Mouse (Mus musculus): ENCODE measurements at regions not wholly inside any gene's neighbourhood (a gene's known extent, or its start where the extent isn't known, plus 50 kb on each side); places are given as distances from the start of the nearest gene placed in this dataset.

DNA sequence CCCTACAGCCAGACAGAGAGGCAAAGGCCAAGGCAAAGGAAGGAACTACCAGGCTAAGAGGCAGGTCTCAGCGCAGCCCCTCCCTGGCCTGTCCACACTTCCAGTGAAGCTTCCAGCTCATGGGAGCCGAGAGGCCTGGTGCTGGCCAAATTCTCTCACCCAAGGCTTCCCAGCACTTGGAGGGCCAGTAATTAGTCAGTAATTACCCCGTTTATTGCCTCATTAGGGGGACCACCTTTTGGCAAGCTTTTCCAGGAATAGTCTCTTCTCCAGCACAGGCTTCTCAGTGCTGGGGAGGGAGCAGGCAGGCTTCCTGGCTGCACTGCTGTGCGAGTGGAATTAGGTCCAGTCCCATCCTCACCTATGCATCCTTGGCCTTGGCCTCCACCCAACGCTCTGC lies 252.8 kb upstream of the Nxpe4 start:
- Histone ChIP-seq H3K4me3 (ENCODE audit: insufficient read depth, low read length) (no peak overlapping the region), H3K27ac (ENCODE audit: insufficient read depth, low read length) (no peak overlapping the region), H3K4me1 (ENCODE audit: control insufficient read depth, insufficient read depth, low read length) (peaks cover 4% of the 10 kb centered on the region; the same call in 1 of the 2 replicates)
- TF ChIP-seq POLR2A (IDR thresholded peaks at IDR 0.05; ENCODE audit: extremely low read depth, insufficient read depth, low read length) (no peak), CTCF (IDR thresholded peaks at IDR 0.05; ENCODE audit: extremely low read depth, insufficient read depth, low read length) (no peak)

DNA sequence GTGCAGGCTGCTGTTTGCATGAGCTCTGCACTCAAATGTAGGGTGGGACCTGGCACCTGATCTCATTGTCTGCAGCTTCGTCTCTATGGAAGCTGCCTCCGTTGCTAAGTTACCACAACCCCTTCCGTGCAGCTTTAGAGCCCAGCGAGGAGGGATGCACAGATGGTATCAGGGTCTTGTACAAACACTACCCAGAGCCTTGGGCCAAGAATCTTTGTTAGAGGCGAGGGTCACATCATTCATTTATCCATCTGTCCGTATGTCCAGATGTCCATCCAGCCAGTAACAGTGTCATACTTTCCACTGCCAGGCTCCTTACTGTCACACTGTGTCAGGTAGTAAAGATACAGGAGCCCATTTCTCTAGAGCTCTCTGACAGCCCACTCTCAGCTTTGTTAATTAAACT lies 251.3 kb upstream of the Nxpe4 start:
- Histone ChIP-seq H3K27ac (ENCODE audit: insufficient read depth, low read length) (no peak overlapping the region), H3K4me3 (ENCODE audit: insufficient read depth, low read length) (no peak overlapping the region), H3K4me1 (ENCODE audit: control insufficient read depth, insufficient read depth, low read length) (0 out of 2 replicates have a peak, but pooled peaks cover 2% of the 10 kb centered on the region)
- TF ChIP-seq CTCF (IDR thresholded peaks at IDR 0.05; ENCODE audit: extremely low read depth, insufficient read depth, low read length) (no peak), POLR2A (IDR thresholded peaks at IDR 0.05; ENCODE audit: extremely low read depth, insufficient read depth, low read length) (no peak)

DNA sequence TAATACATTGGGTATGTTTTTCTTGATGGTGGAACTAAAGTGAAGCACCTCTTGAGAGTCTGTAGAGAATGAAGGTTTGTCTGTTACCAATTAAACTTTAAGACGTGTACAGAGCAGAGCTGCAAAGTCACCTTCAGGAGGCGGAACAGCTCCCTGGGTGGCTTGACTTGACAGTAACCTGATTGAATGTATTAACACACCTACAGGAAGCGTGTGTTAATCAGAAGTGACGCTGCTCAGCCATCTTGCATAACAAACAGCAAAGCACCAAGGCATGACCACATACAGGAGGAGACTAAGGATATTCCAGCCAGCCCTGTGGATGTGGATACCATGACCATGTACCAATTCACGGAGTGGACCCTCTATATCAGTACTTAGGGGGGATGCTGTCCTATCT lies 249.0 kb upstream of the Nxpe4 start:
- TF ChIP-seq POLR2A (IDR thresholded peaks at IDR 0.05; ENCODE audit: extremely low read depth, insufficient read depth, low read length): no peak
- no peak for TF ChIP-seq CTCF (IDR thresholded peaks at IDR 0.05; ENCODE audit: extremely low read depth, insufficient read depth, low read length)
- H3K4me3 ChIP-seq (ENCODE audit: insufficient read depth, low read length): no peak overlapping the region
- no peak overlapping the region for H3K27ac ChIP-seq (ENCODE audit: insufficient read depth, low read length)
- 0 out of 2 replicates have a peak, but pooled peaks cover 2% of the 10 kb centered on the region for H3K4me1 ChIP-seq (ENCODE audit: control insufficient read depth, insufficient read depth, low read length)

DNA sequence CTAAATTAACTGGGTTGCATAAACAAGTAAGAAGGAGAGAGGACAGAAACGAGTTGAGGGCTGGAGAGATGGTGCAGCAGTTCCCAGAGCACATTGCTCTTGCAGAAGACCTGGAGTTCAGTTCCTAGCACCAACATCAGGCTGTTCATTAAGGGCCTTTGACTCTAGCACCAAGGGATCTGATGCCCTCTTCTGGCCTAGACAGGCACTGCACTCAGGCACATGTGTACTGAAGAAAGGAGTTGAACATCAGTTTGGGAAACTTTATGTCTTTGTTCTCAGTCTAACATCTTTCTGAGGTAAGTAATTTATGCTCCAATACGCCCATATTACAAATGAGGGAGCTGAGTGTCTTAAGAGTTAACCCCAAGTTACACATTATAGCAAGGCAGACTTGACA lies 226.5 kb upstream of the Nxpe4 start:
- TF ChIP-seq CTCF (IDR thresholded peaks at IDR 0.05; ENCODE audit: extremely low read depth, insufficient read depth, low read length) (peak; percentile 34; the same call in 1 of the 2 replicates), POLR2A (IDR thresholded peaks at IDR 0.05; ENCODE audit: extremely low read depth, insufficient read depth, low read length) (no peak)
- Histone ChIP-seq H3K4me3 (ENCODE audit: insufficient read depth, low read length) (no peak overlapping the region), H3K27ac (ENCODE audit: insufficient read depth, low read length) (no peak overlapping the region), H3K4me1 (ENCODE audit: control insufficient read depth, insufficient read depth, low read length) (no peaks in the 10 kb centered on the region)

DNA sequence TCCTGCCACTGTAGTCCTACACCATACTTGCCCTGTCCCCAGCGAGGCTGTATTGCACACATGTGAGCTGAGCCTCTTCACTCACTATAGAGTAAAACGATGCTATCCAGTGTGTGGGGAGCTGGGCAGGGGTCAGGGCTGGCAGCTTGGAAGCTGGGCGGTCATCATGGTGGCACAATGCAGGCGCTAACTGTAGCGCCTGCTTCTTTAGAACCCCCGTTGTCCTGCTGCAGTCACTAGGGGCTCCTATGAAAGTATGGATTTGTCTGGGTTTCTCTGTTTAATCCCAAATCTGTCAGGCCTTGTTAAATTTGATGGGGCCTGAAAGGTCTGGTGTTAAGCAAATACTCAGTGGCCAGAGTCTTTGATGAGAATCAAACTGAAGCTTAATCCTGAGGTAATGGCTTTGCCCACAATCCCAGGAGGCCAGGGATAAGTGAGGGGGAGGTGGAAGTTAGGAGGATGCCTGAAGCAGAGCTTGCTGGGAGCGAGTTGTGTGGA lies 225.8 kb upstream of the Nxpe4 start:
- Histone ChIP-seq H3K4me1 (ENCODE audit: control insufficient read depth, insufficient read depth, low read length) (no peaks in the 10 kb centered on the region), H3K27ac (ENCODE audit: insufficient read depth, low read length) (no peak overlapping the region), H3K4me3 (ENCODE audit: insufficient read depth, low read length) (no peak overlapping the region)
- no peak for TF ChIP-seq POLR2A (IDR thresholded peaks at IDR 0.05; ENCODE audit: extremely low read depth, insufficient read depth, low read length)
- TF ChIP-seq CTCF (IDR thresholded peaks at IDR 0.05; ENCODE audit: extremely low read depth, insufficient read depth, low read length): no peak

DNA sequence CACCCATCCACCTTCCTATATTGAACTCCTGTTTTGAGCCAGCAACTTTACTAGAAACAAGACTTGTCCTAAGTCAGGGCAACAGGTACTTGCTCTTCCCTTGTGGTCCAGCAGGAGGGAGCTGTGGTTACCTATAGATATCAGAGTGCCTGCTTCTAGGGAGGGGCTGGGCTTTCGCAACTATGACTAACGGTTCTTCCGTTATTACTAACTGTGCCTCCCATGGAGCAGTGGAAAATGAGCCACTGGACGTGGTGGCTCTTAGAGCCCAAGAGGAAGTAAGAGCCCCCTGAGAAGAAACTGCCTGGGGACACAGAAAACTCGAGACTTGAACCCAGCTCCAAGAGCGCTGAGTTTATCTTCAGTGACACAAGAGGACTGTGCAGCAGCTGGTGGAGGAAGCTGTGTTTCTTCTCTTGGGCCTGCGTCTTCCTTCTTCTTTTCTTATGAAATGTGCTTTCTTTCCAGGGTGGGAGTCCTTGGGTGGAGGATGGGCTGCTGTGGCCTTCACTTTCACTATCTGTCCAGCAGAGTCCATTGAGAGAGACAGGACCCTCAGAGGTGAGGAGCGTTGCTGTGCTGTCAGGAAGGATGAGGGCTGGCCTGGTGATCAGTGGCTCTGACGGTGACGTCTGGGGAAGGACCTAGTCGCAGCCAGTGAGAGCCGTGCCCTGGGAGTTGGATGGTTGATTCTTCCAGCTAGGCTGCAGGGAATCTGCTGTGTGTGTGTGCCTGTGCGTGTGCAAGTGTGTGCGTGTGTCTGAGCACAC lies 222.7 kb upstream of the Nxpe4 start:
- peaks cover 5% of the 10 kb centered on the region for H3K4me1 ChIP-seq (ENCODE audit: control insufficient read depth, insufficient read depth, low read length)
- TF ChIP-seq CTCF (IDR thresholded peaks at IDR 0.05; ENCODE audit: extremely low read depth, insufficient read depth, low read length): no peak
- TF ChIP-seq POLR2A (IDR thresholded peaks at IDR 0.05; ENCODE audit: extremely low read depth, insufficient read depth, low read length): no peak
- H3K4me3 ChIP-seq (ENCODE audit: insufficient read depth, low read length): no peak overlapping the region
- no peak overlapping the region for H3K27ac ChIP-seq (ENCODE audit: insufficient read depth, low read length)

DNA sequence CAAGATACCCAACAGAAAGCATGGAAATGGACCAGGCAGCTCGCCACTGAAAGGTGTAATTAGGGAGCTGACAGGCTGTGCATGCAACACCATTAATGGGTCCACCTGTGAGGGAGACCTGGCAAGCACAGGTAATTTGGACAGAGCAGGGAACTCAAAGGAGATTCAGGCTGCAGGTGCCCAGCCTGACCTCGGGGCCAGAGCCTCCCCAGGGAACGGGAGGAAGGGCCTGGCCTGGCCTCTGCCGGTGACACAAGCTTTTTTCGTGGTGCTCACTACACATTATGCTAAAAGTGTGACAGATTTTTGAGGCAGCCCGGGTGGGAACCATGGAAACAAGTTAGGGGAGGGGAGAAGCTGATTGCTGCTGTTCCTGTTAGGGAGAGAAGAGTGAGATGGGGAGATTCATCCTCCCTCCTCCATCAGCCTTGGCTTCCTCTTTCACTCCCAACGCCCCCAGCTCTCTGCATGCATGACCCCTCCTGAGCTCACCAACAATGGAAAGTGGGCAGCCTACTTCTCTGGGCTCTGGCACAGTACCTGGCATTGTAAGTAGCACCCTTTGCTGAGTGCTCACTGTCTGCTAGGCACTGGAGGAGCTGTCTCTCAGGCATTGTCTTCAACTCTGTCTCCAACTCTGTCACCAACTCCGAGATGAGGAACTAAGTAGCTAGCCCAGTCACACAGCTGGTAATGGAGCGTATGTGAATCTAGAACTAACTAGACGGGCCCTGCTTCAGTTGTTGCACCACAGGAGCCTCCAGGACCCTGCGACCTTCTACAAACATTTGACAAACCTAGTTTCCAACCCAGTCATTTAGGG lies 218.9 kb upstream of the Nxpe4 start:
- no peak overlapping the region for H3K4me3 ChIP-seq (ENCODE audit: insufficient read depth, low read length)
- peaks cover 5% of the 10 kb centered on the region for H3K4me1 ChIP-seq (ENCODE audit: control insufficient read depth, insufficient read depth, low read length)
- TF ChIP-seq CTCF (IDR thresholded peaks at IDR 0.05; ENCODE audit: extremely low read depth, insufficient read depth, low read length) (no peak), POLR2A (IDR thresholded peaks at IDR 0.05; ENCODE audit: extremely low read depth, insufficient read depth, low read length) (no peak)
- no peak overlapping the region for H3K27ac ChIP-seq (ENCODE audit: insufficient read depth, low read length)

DNA sequence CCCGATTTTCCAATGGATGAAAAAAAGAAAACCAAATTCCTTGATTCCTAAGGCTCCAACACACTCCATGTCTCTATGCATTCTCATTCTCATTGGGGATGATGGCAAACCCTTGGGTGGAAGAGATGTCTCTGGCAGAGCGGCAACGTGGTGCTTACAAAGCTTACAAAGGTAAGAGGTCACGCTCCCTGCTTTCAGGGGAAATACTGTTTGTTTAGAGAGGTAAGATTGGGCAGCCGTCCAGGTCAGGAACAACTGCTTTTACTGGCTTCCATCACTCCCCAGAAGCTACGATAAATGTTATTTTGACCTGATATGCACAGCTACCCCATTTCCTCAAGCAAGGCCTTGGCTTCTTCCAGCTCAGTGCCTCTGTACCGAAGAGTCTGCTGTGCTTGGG lies 215.6 kb upstream of the Nxpe4 start:
- TF ChIP-seq POLR2A (IDR thresholded peaks at IDR 0.05; ENCODE audit: extremely low read depth, insufficient read depth, low read length) (no peak), CTCF (IDR thresholded peaks at IDR 0.05; ENCODE audit: extremely low read depth, insufficient read depth, low read length) (no peak)
- H3K4me1 ChIP-seq (ENCODE audit: control insufficient read depth, insufficient read depth, low read length): peaks cover 5% of the 10 kb centered on the region
- H3K27ac ChIP-seq (ENCODE audit: insufficient read depth, low read length): no peak overlapping the region
- no peak overlapping the region for H3K4me3 ChIP-seq (ENCODE audit: insufficient read depth, low read length)

DNA sequence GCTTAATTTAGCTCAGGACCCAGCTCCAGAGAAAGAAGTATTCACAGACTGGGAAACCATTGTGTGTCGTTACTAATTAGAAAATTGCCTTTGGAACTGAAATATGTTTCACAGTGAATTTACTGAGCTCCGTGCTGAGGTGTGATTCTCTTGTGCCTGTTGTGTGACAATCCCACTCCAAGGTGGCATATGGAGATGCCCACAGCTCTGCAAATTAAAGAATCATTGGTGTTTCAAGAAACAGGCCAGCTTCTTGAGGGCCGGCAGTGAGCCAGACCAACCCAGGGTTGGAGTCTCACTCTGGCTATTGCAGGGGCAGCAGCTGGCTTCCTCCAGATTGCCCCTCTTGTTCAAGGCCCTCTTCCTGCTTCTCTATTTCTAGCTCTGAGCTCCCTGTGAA lies 203.9 kb upstream of the Nxpe4 start:
- H3K4me3 ChIP-seq (ENCODE audit: insufficient read depth, low read length): no peak overlapping the region
- TF ChIP-seq CTCF (IDR thresholded peaks at IDR 0.05; ENCODE audit: extremely low read depth, insufficient read depth, low read length): no peak
- no peak for TF ChIP-seq POLR2A (IDR thresholded peaks at IDR 0.05; ENCODE audit: extremely low read depth, insufficient read depth, low read length)
- no peak overlapping the region for H3K27ac ChIP-seq (ENCODE audit: insufficient read depth, low read length)
- H3K4me1 ChIP-seq (ENCODE audit: control insufficient read depth, insufficient read depth, low read length): 0 out of 2 replicates have a peak, but pooled peaks cover 2% of the 10 kb centered on the region
